Mouse (Mus musculus) cerebellum, postnatal 10 days (tissue): ENCODE results near the gene Gm7579.
"Not testable (repeated sequence)": the region's sequence is repeated elsewhere in the genome, so short reads cannot be mapped to it uniquely, and the experiment has no call there.

Experiments
- DNase-seq, 2 experiments: peaks; one replicate each; pipeline ENCODE4 v3.0.0; 2021; ENCODE audit warnings: mixed read lengths in 2 of 2

Gm7579 gene

GRCm38 (mm10) chr7:142211559-142211958, at the start of gene Gm7579:
TSS of gene Gm7579 (plus strand) at chr7:142211859.
- no peak for DNase-seq

GRCm38 (mm10) chr7:142165639-142166038, 46.0 kb upstream of the Gm7579 start, which contains the start of gene Gm4553:
TSS of gene Gm4553 (minus strand) at chr7:142165739.
- not testable (repeated sequence) for DNase-seq

GRCm38 (mm10) chr7:142169836-142170235, 41.8 kb upstream of the Gm7579 start:
- DNase-seq, result peak; percentile 30 to 49

GRCm38 (mm10) chr7:142175905-142176304, 35.8 kb upstream of the Gm7579 start, which contains the start of gene Krtap5-2:
TSS of gene Krtap5-2 (minus strand) at chr7:142176005.
- DNase-seq, result not testable (repeated sequence)

- no peak for DNase-seq
These were observed 33.0 kb upstream of the Gm7579 start for GRCm38 (mm10) chr7:142178685-142179084.

- peak; percentile 73 to 87 for DNase-seq
These were observed 30.6 kb upstream of the Gm7579 start for GRCm38 (mm10) chr7:142181021-142181420.

- DNase-seq, result peak; percentile 35 to 53
These were observed 23.5 kb upstream of the Gm7579 start for GRCm38 (mm10) chr7:142188156-142188555.

GRCm38 (mm10) chr7:142190289-142190688, 21.4 kb upstream of the Gm7579 start, which contains the start of gene Gm10153:
TSS of gene Gm10153 (minus strand) at chr7:142190389.
- DNase-seq, result no peak

GRCm38 (mm10) chr7:142198748-142199147, 12.9 kb upstream of the Gm7579 start:
- no peak for DNase-seq

- DNase-seq, result no peak
These were observed 10.6 kb upstream of the Gm7579 start, which contains the start of gene Krtap5-3 for GRCm38 (mm10) chr7:142201064-142201463. TSS of gene Krtap5-3 (plus strand) at chr7:142201364.

GRCm38 (mm10) chr7:142205488-142205887, 6.2 kb upstream of the Gm7579 start:
- no peak for DNase-seq

GRCm38 (mm10) chr7:142206891-142207290, 4.8 kb upstream of the Gm7579 start:
- DNase-seq, result not testable (repeated sequence)

GRCm38 (mm10) chr7:142212136-142212535, 477 bp downstream of the Gm7579 start:
- DNase-seq, result not testable (repeated sequence)

- DNase-seq, result peak; percentile 20 to 25
These were observed 12.9 kb downstream of the Gm7579 start for GRCm38 (mm10) chr7:142224518-142224917.

- DNase-seq, result not testable (repeated sequence)
These were observed 18.2 kb downstream of the Gm7579 start, which contains the start of gene Krtap5-5 for GRCm38 (mm10) chr7:142229871-142230270. TSS of gene Krtap5-5 (minus strand) at chr7:142229971.

GRCm38 (mm10) chr7:142231540-142231939, 19.9 kb downstream of the Gm7579 start:
- DNase-seq, result no peak

- no peak for DNase-seq
These were observed 29.3 kb downstream of the Gm7579 start, which contains the start of gene Gm40460 for GRCm38 (mm10) chr7:142240978-142241377. TSS of gene Gm40460 (minus strand) at chr7:142241078.

- peak; percentile 76 to 80 for DNase-seq
These were observed 38.2 kb downstream of the Gm7579 start for GRCm38 (mm10) chr7:142249824-142250223.

- DNase-seq, result peak; percentile 66 to 70
These were observed 43.9 kb downstream of the Gm7579 start for GRCm38 (mm10) chr7:142255517-142255916.

GRCm38 (mm10) chr7:142258254-142258653, 46.6 kb downstream of the Gm7579 start, which contains the start of gene Gm2431:
TSS of gene Gm2431 (minus strand) at chr7:142258354.
- DNase-seq, result not testable (repeated sequence)
